7 mouse cellular contexts compared by ENCODE assay signal in genomic region chr7:116335133-116335532, GRCm38 (mm10). TPM values are rescaled to one million over a fixed set of nuclear protein-coding genes. Genes with fewer than 3 reads are reported as not detected.
DNase-seq lines count a peak whose midpoint lies in the region; ATAC-seq and TF ChIP-seq lines count a peak whose summit lies in the region.

No protein-coding gene starts in this region.

- H3K27ac ChIP-seq in liver, embryonic 11.5 days (ENCODE audit: low read depth, low read length), result peak overlapping the region; percentile 74; the same call in 1 of the 2 replicates
- H3K27ac ChIP-seq in embryonic facial prominence, embryonic 12.5 days, result no peak overlapping the region
- no peak overlapping the region for H3K27ac ChIP-seq in hindbrain, postnatal 0 days
- no peak overlapping the region for H3K27ac ChIP-seq in neural tube, embryonic 13.5 days (replicated peaks)

- TF ChIP-seq CTCF in hindbrain, postnatal 0 days (IDR thresholded peaks at IDR 0.05; ENCODE audit: low read depth), result no peak

- H3K9me3 ChIP-seq in liver, embryonic 11.5 days (ENCODE audit: control insufficient read depth, low read length), result no peaks in the 10 kb centered on the region
- H3K9me3 ChIP-seq in embryonic facial prominence, embryonic 12.5 days, result no peaks in the 10 kb centered on the region
- H3K9me3 ChIP-seq in hindbrain, postnatal 0 days (ENCODE audit: low read length), result no peaks in the 10 kb centered on the region
- H3K9me3 ChIP-seq in neural tube, embryonic 13.5 days, result no peaks in the 10 kb centered on the region

- H3K4me2 ChIP-seq in liver, embryonic 11.5 days, result peak overlapping the region; percentile 64
- H3K4me2 ChIP-seq in embryonic facial prominence, embryonic 12.5 days (replicated peaks), result peak overlapping the region; percentile 61
- peak overlapping the region; percentile 87; the same call in 1 of the 2 replicates for H3K4me2 ChIP-seq in hindbrain, postnatal 0 days (ENCODE audit: low read depth, low read length)
- H3K4me2 ChIP-seq in neural tube, embryonic 13.5 days, result peak overlapping the region; percentile 76

- 68% methylated on average over 6 of the region's 6 CpGs for WGBS in liver, embryonic 11.5 days
- WGBS in embryonic facial prominence, embryonic 12.5 days, result 78% methylated on average over 6 of the region's 6 CpGs
- WGBS in hindbrain, postnatal 0 days, result 69% methylated on average over 6 of the region's 6 CpGs
- 64% methylated on average over 6 of the region's 6 CpGs for WGBS in neural tube, embryonic 13.5 days

- DNase-seq in liver, embryonic 11.5 days (ENCODE audit: low spot score), result no peak
- DNase-seq in liver, result no peak
- no peak for DNase-seq in hindbrain, postnatal 0 days (ENCODE audit: low spot score)
- no peak for DNase-seq in urinary bladder, postnatal 14 days (ENCODE audit: low spot score)

- peak overlapping the region; percentile 90 for H3K4me3 ChIP-seq in liver, embryonic 11.5 days (ENCODE audit: low read depth, low read length)
- H3K4me3 ChIP-seq in embryonic facial prominence, embryonic 12.5 days, result no peak overlapping the region
- 0 out of 2 replicates have a peak overlapping the region, but pooled peaks have one; percentile 78 for H3K4me3 ChIP-seq in hindbrain, postnatal 0 days (ENCODE audit: low read length)
- peak overlapping the region; percentile 78; the same call in 1 of the 2 replicates for H3K4me3 ChIP-seq in neural tube, embryonic 13.5 days

- H3K9ac ChIP-seq in liver, embryonic 11.5 days (ENCODE audit: low read depth, low read length), result peak overlapping the region; percentile 99
- no peak overlapping the region for H3K9ac ChIP-seq in embryonic facial prominence, embryonic 12.5 days
- no peak overlapping the region for H3K9ac ChIP-seq in hindbrain, postnatal 0 days (replicated peaks; ENCODE audit: low read length)
- peak overlapping the region; percentile 96; the same call in 1 of the 2 replicates for H3K9ac ChIP-seq in neural tube, embryonic 13.5 days

- H3K27me3 ChIP-seq in liver, embryonic 11.5 days (replicated peaks; ENCODE audit: control insufficient read depth, insufficient read depth, low read length), result no peaks in the 10 kb centered on the region
- H3K27me3 ChIP-seq in embryonic facial prominence, embryonic 12.5 days, result no peaks in the 10 kb centered on the region
- H3K27me3 ChIP-seq in hindbrain, postnatal 0 days (ENCODE audit: insufficient read depth, low read length), result no peaks in the 10 kb centered on the region
- H3K27me3 ChIP-seq in neural tube, embryonic 13.5 days, result no peaks in the 10 kb centered on the region

- H3K36me3 ChIP-seq in liver, embryonic 11.5 days (ENCODE audit: control insufficient read depth, insufficient read depth, low read length), result peaks cover 25% of the 10 kb centered on the region
- H3K36me3 ChIP-seq in embryonic facial prominence, embryonic 12.5 days, result peaks cover 30% of the 10 kb centered on the region
- peaks cover 8% of the 10 kb centered on the region; the same call in 1 of the 2 replicates for H3K36me3 ChIP-seq in hindbrain, postnatal 0 days (ENCODE audit: insufficient read depth, low read length)
- peaks cover 35% of the 10 kb centered on the region for H3K36me3 ChIP-seq in neural tube, embryonic 13.5 days

- no peak for ATAC-seq in liver, embryonic 11.5 days (replicated peaks; ENCODE audit: low FRiP score)
- ATAC-seq in embryonic facial prominence, embryonic 12.5 days (ENCODE audit: insufficient number of reproducible peaks, insufficient read depth, low FRiP score, low TSS enrichment), result no peak
- ATAC-seq in hindbrain, postnatal 0 days, result no peak
- no peak for ATAC-seq in neural tube, embryonic 13.5 days (ENCODE audit: low read depth)
- no peak for ATAC-seq in megakaryocyte progenitor cell, adult 5-6 weeks (replicated peaks; ENCODE audit: poor library complexity)

- peaks cover 2% of the 10 kb centered on the region; the same call in 1 of the 2 replicates for H3K4me1 ChIP-seq in liver, embryonic 11.5 days (replicated peaks; ENCODE audit: control insufficient read depth, insufficient read depth, low read length)
- peaks cover 7% of the 10 kb centered on the region; the same call in 1 of the 2 replicates for H3K4me1 ChIP-seq in embryonic facial prominence, embryonic 12.5 days
- no peaks in the 10 kb centered on the region; the same call in 1 of the 2 replicates for H3K4me1 ChIP-seq in hindbrain, postnatal 0 days (ENCODE audit: insufficient read depth, low read length)
- H3K4me1 ChIP-seq in neural tube, embryonic 13.5 days (replicated peaks), result peaks cover 29% of the 10 kb centered on the region

RNA-seq across cellular contexts. Expression of gene Rps13, which starts 1.1 kb away (rescaled TPM):
- polyA plus RNA-seq in liver, embryonic 11.5 days (2014; fragmentation: Nextera tagmentation; extraction: Ambion mirVana), result 1,069 and 1,113 TPM in 2 replicates
- 745 and 844 TPM in 2 replicates for polyA plus RNA-seq in embryonic facial prominence, embryonic 12.5 days (2016; fragmentation: Nextera tagmentation; extraction: Ambion mirVana)
- 129 and 249 TPM in 2 replicates for total RNA-seq in hindbrain, postnatal 0 days (2014; rRNA removed)
- 525 and 526 TPM in 2 replicates for polyA plus RNA-seq in hindbrain, postnatal 0 days (2015; fragmentation: Nextera tagmentation; extraction: Ambion mirVana)
- 578 and 606 TPM in 2 replicates for polyA plus RNA-seq in neural tube, embryonic 13.5 days (2015; fragmentation: Nextera tagmentation; extraction: Ambion mirVana)
- 1,937 and 1,943 TPM in 2 replicates for total RNA-seq in megakaryocyte progenitor cell, adult 5-6 weeks (2015)
- total RNA-seq in megakaryocyte progenitor cell, adult 5-6 weeks (2017), result 3,821 and 3,826 TPM in 2 replicates

RNA-seq across cellular contexts. Expression of gene Plekha7, which starts 27.0 kb away (rescaled TPM):
- 4.9 and 7.9 TPM in 2 replicates for polyA plus RNA-seq in liver, embryonic 11.5 days (2014; fragmentation: Nextera tagmentation; extraction: Ambion mirVana)
- polyA plus RNA-seq in embryonic facial prominence, embryonic 12.5 days (2016; fragmentation: Nextera tagmentation; extraction: Ambion mirVana), result 9.3 and 10.8 TPM in 2 replicates
- 17.7 and 22.8 TPM in 2 replicates for total RNA-seq in hindbrain, postnatal 0 days (2014; rRNA removed)
- 7.6 and 7.9 TPM in 2 replicates for polyA plus RNA-seq in hindbrain, postnatal 0 days (2015; fragmentation: Nextera tagmentation; extraction: Ambion mirVana)
- 6.7 and 7.9 TPM in 2 replicates for polyA plus RNA-seq in neural tube, embryonic 13.5 days (2015; fragmentation: Nextera tagmentation; extraction: Ambion mirVana)
- total RNA-seq in megakaryocyte progenitor cell, adult 5-6 weeks (2015), result 0.12 and 0.62 TPM in 2 replicates
- total RNA-seq in megakaryocyte progenitor cell, adult 5-6 weeks (2017), result 0.42 and 0.88 TPM in 2 replicates

Comparison
In these comparisons a context has a peak if more than half of its experiments do, and no peak if none do; other contexts are left out.
1. H3K9ac ChIP-seq: peak in liver, embryonic 11.5 days (single experiment) and neural tube, embryonic 13.5 days (single experiment); none in embryonic facial prominence, embryonic 12.5 days (single experiment) and hindbrain, postnatal 0 days (single experiment).
2. Peak in every context shown above with its lines, with median percentiles within 50 percentile points of each other: H3K4me2 ChIP-seq.